Mouse (Mus musculus) lung, postnatal 0 days (tissue): ENCODE measurements at regions not wholly inside any gene's neighbourhood (a gene's known extent, or its start where the extent isn't known, plus 50 kb on each side); places are given as distances from the start of the nearest gene placed in this dataset.

Experiments used
- ATAC-seq: fragments of 200-750 bp; cut with Nextera tagmentation; 2 replicates; pipeline ENCODE4 v1.8.0; 2017; ENCODE audit warnings: moderate library complexity
- DNase-seq: peaks from one replicate; pipeline ENCODE4 v3.0.0-alpha.2; 2016; ENCODE audit warnings: low spot score
- H3K27ac ChIP-seq: fragments of 300-500 bp; sonication (generic); 2 replicates; pipeline ENCODE4 v1.5.1; 2014; ENCODE audit warnings: antibody characterized with exemption, mild to moderate bottlenecking, low read length, mixed read lengths
- H3K27me3 ChIP-seq: fragments of 300-500 bp; sonication (generic); replicated peaks from 2 replicates; pipeline ENCODE4 v1.6.1; 2014; ENCODE audit warnings: low read length, mixed read lengths; ENCODE audit not compliant: insufficient read depth
- H3K36me3 ChIP-seq: fragments of 300-500 bp; sonication (generic); 2 replicates; pipeline ENCODE4 v1.6.1; 2014; ENCODE audit warnings: low read length, mixed read lengths; ENCODE audit not compliant: insufficient read depth
- H3K4me1 ChIP-seq: fragments of 300-500 bp; sonication (generic); 2 replicates; pipeline ENCODE4 v1.6.1; 2014; ENCODE audit warnings: antibody characterized with exemption, low read depth, low read length, mixed read lengths; ENCODE audit not compliant: insufficient read depth
- H3K4me2 ChIP-seq: fragments of 300-500 bp; sonication (generic); replicated peaks from 2 replicates; pipeline ENCODE4 v1.6.1; 2014; ENCODE audit warnings: low read depth, mild to moderate bottlenecking, low read length, moderate library complexity, mixed read lengths
- H3K4me3 ChIP-seq: fragments of 300-500 bp; sonication (generic); 2 replicates; pipeline ENCODE4 v1.5.1; 2014; ENCODE audit warnings: low read depth, low read length
- H3K9ac ChIP-seq: fragments of 300-500 bp; sonication (generic); replicated peaks from 2 replicates; pipeline ENCODE4 v1.6.1; 2014; ENCODE audit warnings: low read depth, mild to moderate bottlenecking
- H3K9me3 ChIP-seq: fragments of 300-500 bp; sonication (generic); 2 replicates; pipeline ENCODE4 v1.6.1; 2016; ENCODE audit warnings: low read length, mixed read lengths
- CTCF ChIP-seq: IDR thresholded peaks from 2 replicates; pipeline ENCODE4 v1.5.1; 2016; ENCODE audit warnings: antibody characterized with exemption, mild to moderate bottlenecking
- EP300 ChIP-seq: IDR thresholded peaks from 2 replicates; pipeline ENCODE4 v1.6.1; 2016; ENCODE audit warnings: antibody characterized with exemption, mild to moderate bottlenecking, control low read depth
- WGBS: fragments of 180-500 bp; shearing (Covaris S2); extraction: QIAGEN DNeasy Blood & Tissue Kit; methylation state at CpG from one replicate; pipeline ENCODE4 v1.1.7; 2014; 5-methylcytosine and 5-hydroxymethylcytosine counted together

DNA sequence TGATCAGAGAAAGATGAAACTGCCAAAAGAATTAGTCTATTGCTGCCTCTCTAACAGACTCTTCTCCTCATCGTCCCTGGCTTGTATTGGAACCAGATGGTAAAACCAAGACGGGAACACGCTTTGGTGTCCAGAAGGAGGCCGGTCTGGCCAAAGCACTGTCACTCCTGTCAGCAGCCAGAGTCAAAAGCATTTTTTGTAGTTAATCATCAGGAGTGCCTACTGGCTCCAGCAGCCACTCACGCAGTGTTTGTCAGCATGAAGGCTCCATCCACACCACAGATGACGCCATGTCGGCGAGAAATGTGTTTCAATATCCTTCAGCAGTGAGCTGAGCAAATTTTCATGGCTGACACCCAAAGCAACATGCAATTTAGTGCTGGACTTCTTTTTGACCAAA is 162.1 kb upstream of the G2e3 start:
- DNase-seq (no peak), ATAC-seq (no peak)
- WGBS: 70% methylated on average over 8 of the region's 8 CpGs
- no peaks in the 10 kb centered on the region for H3K27me3 ChIP-seq
- H3K36me3 ChIP-seq: no peaks in the 10 kb centered on the region
- H3K9ac ChIP-seq: no peak overlapping the region
- TF ChIP-seq EP300 (no peak), CTCF (no peak)
- H3K9me3 ChIP-seq: no peaks in the 10 kb centered on the region
- H3K4me1 ChIP-seq: no peaks in the 10 kb centered on the region
- H3K4me3 ChIP-seq: no peak overlapping the region
- H3K27ac ChIP-seq: no peak overlapping the region
- no peak overlapping the region for H3K4me2 ChIP-seq

- Histone ChIP-seq H3K4me3 (no peak overlapping the region), H3K27me3 (no peaks in the 10 kb centered on the region), H3K9ac (no peak overlapping the region), H3K4me2 (no peak overlapping the region), H3K4me1 (no peaks in the 10 kb centered on the region), H3K27ac (no peak overlapping the region), H3K9me3 (no peaks in the 10 kb centered on the region), H3K36me3 (no peaks in the 10 kb centered on the region)
- 55% methylated on average over 16 of the region's 16 CpGs for whole genome bisulfite sequencing
- DNase-seq (no peak), ATAC-seq (no peak)
- TF ChIP-seq EP300 (no peak), CTCF (no peak)
These were observed 172.7 kb upstream of the G2e3 start for GRCm38 (mm10) chr12:51174906-51175756.

DNA sequence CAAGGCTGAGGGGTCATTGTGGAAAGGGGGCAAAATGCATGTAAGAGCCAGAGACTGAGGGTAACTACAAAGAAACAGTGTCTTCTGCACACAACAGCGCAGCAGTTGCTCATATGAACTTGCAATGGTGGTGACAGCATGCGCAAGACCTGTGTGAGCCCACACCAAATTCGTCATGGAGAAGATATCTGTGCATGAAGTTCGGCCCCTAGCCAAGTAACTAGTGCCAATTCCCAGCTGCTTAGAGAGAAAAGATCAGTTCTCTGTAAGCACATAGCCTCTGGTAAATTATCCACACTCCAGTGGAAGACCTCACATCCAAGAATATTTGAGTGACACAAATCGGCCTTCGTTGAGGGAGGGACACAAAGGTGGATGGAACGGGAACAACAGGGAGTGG is 182.7 kb upstream of the G2e3 start:
- Histone ChIP-seq H3K9ac (no peak overlapping the region), H3K4me1 (no peaks in the 10 kb centered on the region), H3K36me3 (no peaks in the 10 kb centered on the region), H3K27me3 (no peaks in the 10 kb centered on the region), H3K4me2 (no peak overlapping the region), H3K9me3 (no peaks in the 10 kb centered on the region), H3K4me3 (no peak overlapping the region), H3K27ac (no peak overlapping the region)
- WGBS: 74% methylated on average over 7 of the region's 7 CpGs
- TF ChIP-seq EP300 (no peak), CTCF (no peak)
- DNase-seq: no peak
- no peak for ATAC-seq

- no peak for TF ChIP-seq CTCF
- no peak for TF ChIP-seq EP300
- 68% methylated on average over 1 of the region's 1 CpGs for WGBS
- H3K9me3 ChIP-seq: no peaks in the 10 kb centered on the region
- no peaks in the 10 kb centered on the region for H3K36me3 ChIP-seq
- no peak overlapping the region for H3K27ac ChIP-seq
- no peak overlapping the region for H3K4me3 ChIP-seq
- H3K4me2 ChIP-seq: no peak overlapping the region
- no peak overlapping the region for H3K9ac ChIP-seq
- no peaks in the 10 kb centered on the region for H3K27me3 ChIP-seq
- no peaks in the 10 kb centered on the region for H3K4me1 ChIP-seq
- ATAC-seq (no peak), DNase-seq (no peak)
These were observed 186.9 kb upstream of the G2e3 start for GRCm38 (mm10) chr12:51160995-51161394.

GRCm38 (mm10) chr12:51160122-51160521 is 187.7 kb upstream of the G2e3 start:
- 82% methylated on average over 1 of the region's 1 CpGs for WGBS
- ATAC-seq (no peak), DNase-seq (no peak)
- Histone ChIP-seq H3K36me3 (no peaks in the 10 kb centered on the region), H3K4me1 (no peaks in the 10 kb centered on the region), H3K9me3 (no peaks in the 10 kb centered on the region), H3K27me3 (no peaks in the 10 kb centered on the region), H3K4me3 (no peak overlapping the region), H3K27ac (no peak overlapping the region), H3K4me2 (no peak overlapping the region), H3K9ac (no peak overlapping the region)
- TF ChIP-seq EP300 (no peak), CTCF (no peak)

DNA sequence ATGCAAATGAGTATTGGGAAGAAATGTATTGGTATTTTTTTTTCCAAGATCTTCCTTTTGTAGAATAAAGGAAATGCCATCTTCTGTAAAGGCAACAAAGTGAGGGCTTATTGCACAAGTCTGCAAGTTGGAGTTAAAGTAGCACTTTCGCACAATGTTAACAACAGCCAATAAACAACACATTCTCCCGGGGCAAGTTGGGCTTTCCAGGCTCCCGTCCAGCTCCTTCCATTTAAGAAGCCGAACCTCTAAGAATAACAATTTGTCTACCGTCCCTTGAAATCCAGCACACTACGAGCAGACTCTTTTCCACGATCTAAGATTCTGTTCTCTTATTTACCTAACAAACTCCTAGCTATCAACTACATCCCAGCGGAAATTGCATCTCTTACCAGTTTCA is 199.9 kb upstream of the G2e3 start:
- no peak overlapping the region for H3K4me3 ChIP-seq
- H3K4me1 ChIP-seq: no peaks in the 10 kb centered on the region
- DNase-seq (no peak), ATAC-seq (no peak)
- no peaks in the 10 kb centered on the region for H3K36me3 ChIP-seq
- 47% methylated on average over 8 of the region's 8 CpGs for WGBS
- no peaks in the 10 kb centered on the region for H3K9me3 ChIP-seq
- H3K4me2 ChIP-seq: no peak overlapping the region
- no peak for TF ChIP-seq EP300
- no peak for TF ChIP-seq CTCF
- H3K27me3 ChIP-seq: no peaks in the 10 kb centered on the region
- no peak overlapping the region for H3K27ac ChIP-seq
- H3K9ac ChIP-seq: no peak overlapping the region

- no peaks in the 10 kb centered on the region for H3K4me1 ChIP-seq
- no peak overlapping the region for H3K27ac ChIP-seq
- ATAC-seq (no peak), DNase-seq (no peak)
- no peaks in the 10 kb centered on the region for H3K27me3 ChIP-seq
- H3K9me3 ChIP-seq: no peaks in the 10 kb centered on the region
- no peak overlapping the region for H3K4me2 ChIP-seq
- no peaks in the 10 kb centered on the region for H3K36me3 ChIP-seq
- no peak for TF ChIP-seq EP300
- TF ChIP-seq CTCF: no peak
- no peak overlapping the region for H3K9ac ChIP-seq
- H3K4me3 ChIP-seq: no peak overlapping the region
These were observed 204.0 kb upstream of the G2e3 start for GRCm38 (mm10) chr12:51143840-51144239.
